Mouse (Mus musculus) hindbrain, embryonic 15.5 days (tissue): ENCODE measurements around the gene Inpp1. TPM values are rescaled to one million over a fixed set of nuclear protein-coding genes. Genes with fewer than 3 reads are reported as not detected.

Source experiments
- ATAC-seq: fragments of 200-750 bp; cut with Nextera tagmentation; 2 replicates; pipeline ENCODE4 v1.8.0; 2017; ENCODE audit warnings: low read depth, moderate number of reproducible peaks, moderate TSS enrichment; ENCODE audit not compliant: low FRiP score
- H3K27ac ChIP-seq: fragments of 300-500 bp; sonication (generic); replicated peaks from 2 replicates; pipeline ENCODE4 v1.5.1; 2015; ENCODE audit warnings: mild to moderate bottlenecking, inconsistent platforms
- H3K27me3 ChIP-seq: fragments of 300-500 bp; sonication (generic); 2 replicates; pipeline ENCODE4 v1.6.1; 2015; ENCODE audit warnings: control low read depth, inconsistent platforms
- H3K36me3 ChIP-seq: fragments of 300-500 bp; sonication (generic); 2 replicates; pipeline ENCODE4 v1.6.1; 2015; ENCODE audit warnings: control low read depth, inconsistent platforms
- H3K4me1 ChIP-seq: fragments of 300-500 bp; sonication (generic); replicated peaks from 2 replicates; pipeline ENCODE4 v1.6.1; 2015; ENCODE audit warnings: control low read depth, inconsistent platforms
- H3K4me2 ChIP-seq: fragments of 300-500 bp; sonication (generic); 2 replicates; pipeline ENCODE4 v1.6.1; 2015; ENCODE audit warnings: moderate library complexity, mild to moderate bottlenecking, inconsistent platforms
- H3K4me3 ChIP-seq: fragments of 300-500 bp; sonication (generic); 2 replicates; pipeline ENCODE4 v1.5.1; 2015; ENCODE audit warnings: mild to moderate bottlenecking, inconsistent platforms
- H3K9ac ChIP-seq: fragments of 300-500 bp; sonication (generic); 2 replicates; pipeline ENCODE4 v1.6.1; 2015; ENCODE audit warnings: inconsistent platforms
- H3K9me3 ChIP-seq: fragments of 300-500 bp; sonication (generic); 2 replicates; pipeline ENCODE4 v1.6.1; 2016; ENCODE audit warnings: control low read depth, inconsistent platforms
- WGBS: fragments of 180-500 bp; shearing (Covaris S2); methylation state at CpG from one replicate; pipeline ENCODE4 v1.1.7; 2015; 5-methylcytosine and 5-hydroxymethylcytosine counted together
- polyA plus RNA-seq: library from polyadenylated mRNA; unstranded; fragments of >200 nt; fragmentation: Nextera tagmentation; extraction: Ambion mirVana; gene quantifications from 2 replicates; pipeline ENCODE4 v1.2.1, GENCODE M21; 2015

Inpp1 gene
- polyA plus RNA-seq, 1 experiment from 2014 or later, result 40.8 TPM

DNA sequence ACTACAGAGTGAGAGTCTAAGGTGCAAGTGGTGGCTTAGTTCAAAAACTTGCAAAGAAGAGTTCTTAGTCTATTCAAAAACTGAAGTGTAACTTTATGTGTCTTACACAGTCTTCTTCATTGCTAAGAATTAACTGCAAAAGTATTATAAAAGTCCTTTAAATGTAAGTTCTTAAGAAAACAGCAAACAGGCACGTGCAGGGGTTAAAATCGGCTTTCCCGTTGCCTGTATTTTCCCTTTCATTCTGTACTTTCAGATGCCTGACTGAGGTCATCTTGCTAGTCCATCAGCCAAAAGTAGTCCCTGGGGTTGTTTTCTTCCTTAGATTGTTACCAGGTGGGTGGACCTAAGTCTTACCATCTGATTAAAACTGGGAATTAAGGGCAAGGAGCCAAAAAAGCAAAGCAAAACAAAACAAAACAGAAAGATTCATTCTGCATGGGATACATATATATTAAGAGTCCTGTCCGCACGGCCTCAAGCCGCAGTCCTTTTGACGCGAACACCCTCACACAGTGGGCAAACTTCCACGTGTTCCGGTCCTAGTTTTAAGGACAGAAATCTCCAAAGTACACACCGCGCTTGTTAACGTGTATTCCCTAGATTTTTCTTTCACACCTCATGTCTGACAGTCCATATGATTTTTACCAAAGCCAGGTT lies 1.1 kb downstream of the Inpp1 start:
- Histone ChIP-seq H3K9ac (peak overlapping the region; percentile 83; the same call in 1 of the 2 replicates), H3K4me1 (peaks cover 23% of the 10 kb centered on the region), H3K27me3 (no peaks in the 10 kb centered on the region), H3K4me3 (peak overlapping the region; percentile 78), H3K27ac (peak overlapping the region; percentile 91), H3K36me3 (0 out of 2 replicates have a peak, but pooled peaks cover 3% of the 10 kb centered on the region), H3K9me3 (no peaks in the 10 kb centered on the region), H3K4me2 (peak overlapping the region; percentile 86)
- WGBS, result 58% methylated on average over 13 of the region's 13 CpGs
- ATAC-seq, result peak; percentile 49; the same call in 1 of the 2 replicates

DNA sequence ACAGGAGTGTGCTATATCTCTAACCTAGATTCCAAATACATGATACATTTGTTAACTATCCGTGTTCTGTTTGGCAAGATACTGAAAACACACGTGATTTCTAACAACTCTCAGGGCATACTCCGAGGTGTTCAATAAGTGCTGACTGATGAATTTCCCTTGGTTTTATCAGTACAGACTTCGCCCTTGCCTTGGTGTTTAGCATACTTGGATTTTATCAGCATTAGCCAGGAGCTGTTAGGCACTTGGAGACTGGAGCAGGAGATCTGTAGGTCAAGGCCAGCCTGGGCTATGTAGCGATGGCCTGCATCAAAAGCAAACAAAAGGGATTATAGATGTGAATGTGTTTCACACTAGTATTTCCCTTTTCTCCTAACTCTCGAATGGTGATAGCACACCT lies 9.0 kb downstream of the Inpp1 start:
- Histone ChIP-seq H3K4me1 (no peaks in the 10 kb centered on the region), H3K4me2 (no peak overlapping the region), H3K27ac (no peak overlapping the region), H3K9me3 (no peaks in the 10 kb centered on the region), H3K36me3 (0 out of 2 replicates have a peak, but pooled peaks cover 3% of the 10 kb centered on the region), H3K27me3 (no peaks in the 10 kb centered on the region), H3K4me3 (no peak overlapping the region), H3K9ac (no peak overlapping the region)
- 95% methylated on average over 6 of the region's 6 CpGs for WGBS
- ATAC-seq, result no peak

DNA sequence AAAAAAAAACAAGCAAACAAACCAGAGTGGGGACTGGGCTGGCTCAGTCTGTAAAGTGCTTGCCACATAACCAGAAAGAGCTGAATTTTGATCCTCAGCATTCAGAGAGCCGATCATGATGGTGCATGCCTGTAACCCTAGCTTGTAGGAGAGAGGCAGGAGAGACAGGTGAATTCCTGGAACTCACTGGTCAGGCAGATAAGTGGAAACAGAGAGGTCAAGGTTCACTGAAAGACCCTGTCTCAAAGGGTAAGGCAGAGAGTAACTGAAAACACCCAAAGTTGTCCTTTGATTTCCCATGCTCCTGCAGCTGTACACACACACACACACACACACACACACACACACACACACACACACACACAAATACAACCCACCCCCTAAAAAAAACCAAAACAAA lies 12.4 kb downstream of the Inpp1 start:
- H3K36me3 ChIP-seq, result no peaks in the 10 kb centered on the region
- 90% methylated on average over 1 of the region's 1 CpGs for WGBS
- no peaks in the 10 kb centered on the region for H3K27me3 ChIP-seq
- ATAC-seq, result no peak
- H3K9ac ChIP-seq, result no peak overlapping the region
- no peak overlapping the region for H3K27ac ChIP-seq
- no peaks in the 10 kb centered on the region for H3K9me3 ChIP-seq
- no peak overlapping the region for H3K4me3 ChIP-seq
- no peaks in the 10 kb centered on the region for H3K4me1 ChIP-seq
- no peak overlapping the region for H3K4me2 ChIP-seq

GRCm38 (mm10) chr1:52802406-52802975 lies 15.0 kb downstream of the Inpp1 start:
- no peak overlapping the region for H3K4me3 ChIP-seq
- H3K36me3 ChIP-seq, result no peaks in the 10 kb centered on the region
- H3K4me1 ChIP-seq, result 0 out of 2 replicates have a peak, but pooled peaks cover 3% of the 10 kb centered on the region
- no peak overlapping the region for H3K27ac ChIP-seq
- no peaks in the 10 kb centered on the region for H3K9me3 ChIP-seq
- H3K9ac ChIP-seq, result no peak overlapping the region
- H3K4me2 ChIP-seq, result no peak overlapping the region
- ATAC-seq, result no peak
- H3K27me3 ChIP-seq, result no peaks in the 10 kb centered on the region
- WGBS, result 94% methylated on average over 5 of the region's 5 CpGs

DNA sequence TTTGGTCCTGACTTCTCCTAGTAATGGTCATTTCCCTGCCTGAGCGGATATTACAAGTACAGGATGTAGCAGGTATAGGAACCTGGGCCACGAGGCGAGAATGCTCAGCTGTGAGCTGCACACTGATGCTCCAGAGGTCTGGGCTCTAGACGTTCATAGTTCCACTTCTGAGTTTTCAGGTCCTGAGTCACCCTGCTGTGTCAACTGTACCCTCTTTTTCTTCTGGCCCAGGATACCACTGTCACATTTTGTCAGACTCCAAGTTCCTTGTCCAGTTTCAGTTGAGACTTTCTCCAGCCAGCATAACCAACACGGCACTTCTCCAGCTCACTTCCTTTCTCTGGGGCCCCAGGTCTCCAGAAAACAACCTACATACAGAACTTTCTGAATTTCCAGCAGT lies 15.8 kb downstream of the Inpp1 start:
- WGBS, result 85% methylated on average over 5 of the region's 5 CpGs
- Histone ChIP-seq H3K9ac (no peak overlapping the region), H3K4me3 (no peak overlapping the region), H3K36me3 (no peaks in the 10 kb centered on the region), H3K4me2 (no peak overlapping the region), H3K9me3 (no peaks in the 10 kb centered on the region), H3K27me3 (no peaks in the 10 kb centered on the region), H3K4me1 (0 out of 2 replicates have a peak, but pooled peaks cover 3% of the 10 kb centered on the region), H3K27ac (no peak overlapping the region)
- ATAC-seq, result no peak

DNA sequence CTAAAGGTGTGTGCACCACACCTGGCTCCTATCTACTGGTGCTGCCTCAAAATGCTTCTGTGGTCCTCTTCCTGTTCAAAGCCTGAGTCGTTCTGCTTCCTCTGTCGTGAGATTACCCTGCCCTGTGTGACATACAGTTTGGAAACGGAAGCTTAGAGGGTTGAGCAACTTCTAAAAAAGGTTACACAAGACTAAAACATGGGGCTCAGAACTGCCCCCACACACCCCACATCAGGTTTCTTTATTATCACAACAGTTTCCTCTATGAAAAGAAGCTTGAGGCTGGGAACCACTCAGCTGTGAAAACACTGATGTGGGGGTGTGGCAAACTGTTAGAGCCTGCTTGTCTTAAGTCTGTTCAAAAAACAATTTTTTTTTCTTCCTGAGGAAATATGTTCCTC lies 17.1 kb downstream of the Inpp1 start:
- H3K27ac ChIP-seq, result no peak overlapping the region
- H3K4me3 ChIP-seq, result no peak overlapping the region
- no peak overlapping the region for H3K4me2 ChIP-seq
- ATAC-seq, result no peak
- no peaks in the 10 kb centered on the region for H3K27me3 ChIP-seq
- H3K9me3 ChIP-seq, result no peaks in the 10 kb centered on the region
- H3K4me1 ChIP-seq, result 0 out of 2 replicates have a peak, but pooled peaks cover 3% of the 10 kb centered on the region
- 72% methylated on average over 3 of the region's 3 CpGs for WGBS
- H3K36me3 ChIP-seq, result no peaks in the 10 kb centered on the region
- H3K9ac ChIP-seq, result no peak overlapping the region

DNA sequence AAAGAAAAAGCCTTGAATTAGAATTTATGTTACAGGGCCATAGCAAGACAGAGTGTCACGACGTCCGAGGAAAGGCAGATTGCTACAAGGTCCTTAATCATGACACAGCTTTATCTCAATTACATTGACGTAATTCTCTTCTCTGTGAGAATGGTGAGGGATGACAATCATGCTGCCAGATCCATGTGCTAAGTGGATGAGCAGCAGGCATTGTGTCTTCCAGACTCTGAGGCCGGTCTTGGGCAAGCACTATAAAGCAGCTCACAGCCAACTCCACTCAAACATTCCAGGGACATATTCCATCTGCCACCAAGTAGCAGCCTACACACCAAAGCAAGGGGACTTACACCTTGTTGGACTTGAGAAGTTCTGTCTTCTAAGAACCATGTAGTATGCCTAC lies 17.7 kb downstream of the Inpp1 start:
- Histone ChIP-seq H3K27me3 (no peaks in the 10 kb centered on the region), H3K9me3 (no peaks in the 10 kb centered on the region), H3K36me3 (peaks cover under 1% of the 10 kb centered on the region; the same call in 1 of the 2 replicates), H3K4me2 (no peak overlapping the region), H3K27ac (0 out of 2 replicates have a peak overlapping the region, but pooled peaks have one; percentile 8), H3K9ac (no peak overlapping the region), H3K4me3 (no peak overlapping the region), H3K4me1 (0 out of 2 replicates have a peak, but pooled peaks cover 3% of the 10 kb centered on the region)
- WGBS, result 67% methylated on average over 5 of the region's 5 CpGs
- ATAC-seq, result no peak

- H3K4me3 ChIP-seq, result no peak overlapping the region
- no peak for ATAC-seq
- 70% methylated on average over 10 of the region's 10 CpGs for WGBS
- H3K9me3 ChIP-seq, result no peaks in the 10 kb centered on the region
- peaks cover 7% of the 10 kb centered on the region; the same call in 1 of the 2 replicates for H3K36me3 ChIP-seq
- H3K4me2 ChIP-seq, result no peak overlapping the region
- H3K9ac ChIP-seq, result no peak overlapping the region
- H3K27ac ChIP-seq, result 0 out of 2 replicates have a peak overlapping the region, but pooled peaks have one; percentile 8
- H3K27me3 ChIP-seq, result no peaks in the 10 kb centered on the region
- 0 out of 2 replicates have a peak, but pooled peaks cover 3% of the 10 kb centered on the region for H3K4me1 ChIP-seq
Measured at GRCm38 (mm10) chr1:52799056-52799726, 18.3 kb downstream of the Inpp1 start.

DNA sequence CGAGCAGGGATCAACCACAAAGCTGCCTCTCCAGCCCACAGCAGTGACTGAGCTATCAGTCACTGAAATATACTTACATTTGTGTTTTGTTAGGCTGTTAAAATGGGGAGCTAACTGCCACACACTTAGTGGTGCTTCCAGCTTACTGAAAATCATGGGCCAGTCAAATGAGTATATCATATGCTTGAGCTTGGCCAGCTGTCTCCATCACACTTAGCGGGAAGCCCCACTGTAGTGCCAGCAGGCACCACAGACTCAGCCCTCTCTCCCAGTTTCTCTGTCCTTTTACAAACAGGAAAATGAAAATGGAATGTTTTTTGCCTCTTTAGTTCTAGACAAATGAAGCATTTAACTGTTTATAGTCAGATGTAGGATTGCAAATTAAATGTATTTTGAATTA lies 21.6 kb downstream of the Inpp1 start:
- no peak overlapping the region for H3K4me2 ChIP-seq
- ATAC-seq, result no peak
- no peaks in the 10 kb centered on the region for H3K9me3 ChIP-seq
- no peak overlapping the region for H3K4me3 ChIP-seq
- 0 out of 2 replicates have a peak, but pooled peaks cover 3% of the 10 kb centered on the region for H3K4me1 ChIP-seq
- no peak overlapping the region for H3K9ac ChIP-seq
- H3K27me3 ChIP-seq, result no peaks in the 10 kb centered on the region
- 91% methylated on average over 2 of the region's 2 CpGs for WGBS
- H3K36me3 ChIP-seq, result peaks cover 24% of the 10 kb centered on the region
- H3K27ac ChIP-seq, result no peak overlapping the region

DNA sequence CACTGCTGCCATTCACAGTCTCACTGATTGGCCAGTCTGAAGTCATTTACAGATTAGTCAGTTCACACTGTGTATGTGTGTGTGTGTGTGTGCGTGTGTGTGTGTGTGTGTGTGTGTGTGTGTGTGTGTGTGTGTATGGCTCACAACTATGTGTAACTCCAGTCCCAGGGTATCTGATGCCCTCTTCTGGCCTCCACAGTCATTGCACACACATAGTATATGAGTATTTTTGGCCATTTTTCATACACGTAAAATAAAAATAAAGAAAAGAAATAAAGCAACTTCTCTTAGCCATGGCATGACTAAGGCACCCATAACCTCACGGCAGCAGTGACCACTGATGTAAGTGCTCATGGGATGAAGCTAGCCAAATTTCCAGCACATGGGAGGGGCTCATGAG lies 23.8 kb downstream of the Inpp1 start:
- WGBS, result 78% methylated on average over 3 of the region's 3 CpGs
- peaks cover 33% of the 10 kb centered on the region for H3K36me3 ChIP-seq
- no peak for ATAC-seq

GRCm38 (mm10) chr1:52792701-52793100 lies 24.8 kb downstream of the Inpp1 start:
- no peak for ATAC-seq
- Histone ChIP-seq H3K4me3 (no peak overlapping the region), H3K4me1 (no peaks in the 10 kb centered on the region), H3K36me3 (peaks cover 33% of the 10 kb centered on the region), H3K9me3 (no peaks in the 10 kb centered on the region), H3K27me3 (no peaks in the 10 kb centered on the region), H3K27ac (no peak overlapping the region), H3K4me2 (no peak overlapping the region), H3K9ac (no peak overlapping the region)

More for the DNA sequence above, 23.8 kb downstream of the Inpp1 start:
- Histone ChIP-seq H3K4me2 (no peak overlapping the region), H3K4me1 (no peaks in the 10 kb centered on the region), H3K9ac (no peak overlapping the region), H3K27ac (no peak overlapping the region), H3K9me3 (no peaks in the 10 kb centered on the region), H3K27me3 (no peaks in the 10 kb centered on the region), H3K4me3 (no peak overlapping the region)

DNA sequence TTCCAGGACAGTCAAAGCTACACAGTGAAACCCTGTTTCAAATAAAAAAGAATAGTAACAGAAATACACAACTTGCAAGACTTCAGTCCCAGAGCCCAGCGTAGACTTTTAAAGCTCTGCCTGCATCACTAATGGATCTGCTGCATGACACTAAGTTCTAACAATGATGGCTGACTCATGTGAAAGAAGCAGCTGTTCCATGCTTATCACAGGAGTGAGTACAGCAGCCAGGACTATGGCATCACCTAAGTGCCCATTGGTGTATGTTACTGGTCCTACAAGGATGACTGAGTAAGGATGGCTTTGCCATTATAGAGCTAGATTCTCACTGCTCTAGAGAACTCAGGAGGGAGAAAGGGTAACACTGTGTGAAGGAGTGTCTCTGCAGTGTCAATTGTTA lies 30.2 kb downstream of the Inpp1 start:
- no peak overlapping the region for H3K9ac ChIP-seq
- no peak for ATAC-seq
- H3K9me3 ChIP-seq, result no peaks in the 10 kb centered on the region
- H3K4me1 ChIP-seq, result no peaks in the 10 kb centered on the region
- no peak overlapping the region for H3K4me2 ChIP-seq
- 80% methylated on average over 1 of the region's 1 CpGs for WGBS
- no peak overlapping the region for H3K27ac ChIP-seq
- no peak overlapping the region for H3K4me3 ChIP-seq
- H3K36me3 ChIP-seq, result peaks cover 24% of the 10 kb centered on the region
- H3K27me3 ChIP-seq, result no peaks in the 10 kb centered on the region
